Mouse (Mus musculus): ENCODE data around the gene Inhbe.
"Not testable (repeated sequence)": the region's sequence is repeated elsewhere in the genome, so short reads cannot be mapped to it uniquely, and the experiment has no call there.

Inhbe gene

DNA sequence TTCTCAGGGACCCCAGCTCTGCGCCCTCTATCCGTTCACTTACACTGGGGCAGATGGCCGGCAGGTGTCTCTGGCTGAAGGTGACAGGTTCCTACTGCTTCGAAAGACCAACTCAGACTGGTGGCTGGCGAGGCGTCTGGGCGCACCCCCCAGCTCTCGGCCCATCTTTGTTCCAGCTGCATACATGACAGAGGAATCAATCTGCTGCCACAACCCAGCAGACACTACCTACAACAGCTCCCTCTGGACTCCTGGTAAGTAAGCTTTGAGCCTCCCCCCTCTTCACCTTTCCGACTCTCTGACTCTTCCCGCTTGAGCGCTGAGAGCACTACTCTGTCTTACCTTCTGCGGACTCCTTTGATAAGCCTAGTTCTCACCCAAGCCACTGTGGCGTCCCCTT is 32.0 kb downstream of the Inhbe start:
- no peak for DNase-seq

GRCm38 (mm10) chr10:127321621-127322020 is 32.6 kb downstream of the Inhbe start, which contains the start of gene Arhgap9:
Gene Arhgap9, plus strand, starts transcription at chr10:127321964.
- DNase-seq, result no peak

DNA sequence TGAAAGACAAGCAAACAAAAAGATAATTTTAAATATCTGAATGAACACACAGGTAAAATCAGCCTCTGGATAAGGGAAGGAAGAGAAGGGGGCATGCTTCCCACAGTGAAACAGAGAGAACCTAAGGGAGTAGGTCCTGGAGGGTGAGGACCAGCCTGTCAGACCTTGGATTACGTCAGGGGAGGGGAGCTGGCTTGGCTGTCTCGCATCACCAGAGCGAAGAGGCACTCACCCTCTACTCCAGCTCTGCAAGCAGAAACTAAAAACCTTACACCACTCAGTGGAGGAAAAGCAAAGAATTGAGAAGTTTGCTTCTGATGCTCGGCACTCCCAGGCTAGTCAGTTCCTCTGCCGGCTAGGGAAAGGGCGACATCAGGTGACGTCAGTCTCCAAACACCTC is 34.2 kb downstream of the Inhbe start:
- no peak for DNase-seq

GRCm38 (mm10) chr10:127318009-127318408 is 36.2 kb downstream of the Inhbe start:
- DNase-seq, result no peak

GRCm38 (mm10) chr10:127317277-127317676 is 36.9 kb downstream of the Inhbe start:
- no peak for DNase-seq

DNA sequence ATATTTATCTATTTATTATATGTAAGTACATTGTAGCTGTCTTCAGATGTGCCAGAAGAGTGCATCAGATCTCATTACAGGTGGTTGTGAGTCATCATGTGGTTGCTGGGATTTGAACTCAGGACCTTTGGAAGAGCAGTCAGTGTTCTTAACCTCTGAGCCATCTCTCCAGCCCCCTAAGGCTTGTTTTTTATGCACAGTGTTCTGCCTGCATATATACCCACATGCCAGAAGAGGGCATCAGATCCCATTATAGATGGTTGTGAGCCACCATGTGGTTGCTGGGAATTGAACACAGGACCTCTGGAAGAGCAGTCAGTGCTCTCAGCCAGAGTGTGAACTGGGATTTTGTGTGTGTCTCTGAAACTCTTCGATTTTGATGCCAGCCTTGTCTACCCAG is 39.3 kb downstream of the Inhbe start:
- not testable (repeated sequence) for DNase-seq

DNA sequence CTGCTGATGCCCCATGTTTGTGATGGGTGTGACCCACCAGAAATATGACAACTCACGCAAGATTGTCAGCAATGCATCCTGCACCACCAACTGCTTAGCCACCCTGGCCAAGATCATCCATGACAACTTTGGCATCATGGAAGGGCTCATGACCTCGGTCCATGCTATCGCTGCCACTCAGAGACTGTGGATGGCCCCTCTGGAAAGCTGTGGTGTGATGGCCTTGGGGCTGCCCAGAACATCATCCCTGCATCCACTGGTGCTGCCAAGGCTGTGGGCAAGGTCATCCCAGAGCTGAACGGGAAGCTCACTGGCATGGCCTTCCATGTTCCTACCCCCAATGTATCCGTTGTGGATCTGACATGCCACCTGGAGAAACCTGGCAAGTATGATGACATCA is 40.7 kb downstream of the Inhbe start:
- DNase-seq, result not testable (repeated sequence)

- no peak for DNase-seq
Observed at GRCm38 (mm10) chr10:127312858-127313257, 41.4 kb downstream of the Inhbe start.

GRCm38 (mm10) chr10:127312356-127312676 is 41.9 kb downstream of the Inhbe start:
- peak; percentile 69 for DNase-seq

GRCm38 (mm10) chr10:127311476-127312355 is 42.5 kb downstream of the Inhbe start, which contains the start of gene Mars:
Gene Mars, minus strand, starts transcription at chr10:127311786.
- DNase-seq, result peak; percentile 90

DNA sequence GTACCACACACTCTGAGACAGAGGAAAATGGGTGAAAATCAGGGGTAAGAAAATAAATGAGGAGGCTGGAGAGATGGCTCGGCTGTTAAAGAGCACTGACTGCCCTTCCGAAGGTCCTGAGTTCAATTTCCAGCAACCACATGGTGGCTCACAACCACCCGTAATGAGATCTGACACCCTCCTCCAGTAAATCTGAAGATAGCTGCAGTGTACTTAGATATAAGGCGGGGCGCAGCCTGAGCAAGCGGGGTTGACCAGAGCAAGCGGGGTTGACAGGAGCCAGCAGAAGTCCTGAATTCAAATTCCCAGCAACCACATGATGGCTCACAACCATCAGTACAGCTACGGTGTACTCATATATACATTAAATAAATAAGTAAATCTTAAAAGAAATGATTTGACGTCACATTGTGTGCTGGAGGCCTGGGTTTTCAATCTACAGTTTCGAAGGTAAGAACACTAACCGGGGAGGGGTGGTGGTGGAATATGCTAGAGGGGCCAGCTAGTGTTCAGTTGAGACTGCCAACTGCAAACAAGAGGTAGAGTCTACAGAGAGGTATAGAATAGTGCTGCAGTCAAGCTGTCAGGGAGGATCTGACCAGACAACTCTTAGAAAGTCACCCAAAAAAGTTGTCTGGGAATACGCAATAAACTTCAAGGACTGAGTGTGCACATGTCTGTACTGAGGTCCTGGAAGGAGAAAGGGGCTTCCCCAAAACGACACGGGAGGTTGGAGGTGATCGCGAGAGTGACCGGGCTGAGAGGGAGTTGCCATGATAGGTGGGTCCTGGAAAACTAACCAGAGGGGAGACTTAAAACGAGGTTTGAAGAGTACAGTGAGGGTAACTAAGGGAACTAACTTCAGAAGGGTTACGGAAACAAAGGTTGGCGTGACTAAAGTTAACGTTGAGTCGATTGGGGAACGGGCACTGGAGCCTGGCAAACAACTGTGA is 43.4 kb downstream of the Inhbe start:
- DNase-seq, result no peak

DNA sequence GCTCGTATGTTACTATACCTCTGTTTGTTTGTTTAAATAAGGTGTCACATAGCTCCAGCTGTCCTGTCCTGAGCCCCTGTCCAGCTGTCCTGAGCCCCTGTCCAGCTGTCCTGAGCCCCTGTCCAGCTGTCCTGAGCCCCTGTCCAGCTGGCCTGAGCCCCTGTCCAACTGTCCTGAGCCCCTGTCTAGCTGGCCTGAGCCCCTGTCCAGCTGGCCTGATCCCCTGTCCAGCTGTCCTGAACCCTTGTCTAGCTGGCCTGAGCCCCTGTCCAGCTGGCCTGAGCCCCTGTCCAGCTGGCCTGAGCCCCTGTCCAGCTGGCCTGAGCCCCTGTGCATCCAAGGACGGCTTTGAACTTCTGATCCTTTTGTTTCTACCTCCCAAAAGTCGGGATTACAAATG is 45.0 kb downstream of the Inhbe start:
- DNase-seq, result not testable (repeated sequence)

DNA sequence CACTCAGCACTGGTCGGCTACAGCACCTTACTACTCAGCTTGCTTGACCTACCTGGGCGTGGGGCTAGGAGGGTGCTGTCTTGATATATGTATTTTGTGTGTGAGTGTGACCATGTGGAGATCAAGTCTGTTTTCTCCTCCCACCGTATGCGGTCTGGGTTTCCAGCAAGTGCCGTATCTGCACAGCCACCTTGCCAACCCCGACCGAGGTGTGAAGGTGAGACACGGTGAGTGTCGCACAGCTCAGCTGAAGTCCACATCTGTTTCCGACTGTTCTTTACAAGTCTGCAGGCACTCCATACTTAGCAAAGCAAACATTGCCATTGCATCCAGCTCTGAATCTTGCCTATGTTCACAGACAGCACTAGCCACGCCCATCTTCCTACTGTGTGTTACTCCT is 51.1 kb downstream of the Inhbe start:
- DNase-seq, result no peak

- DNase-seq, result no peak
Observed at GRCm38 (mm10) chr10:127300361-127300760, 53.9 kb downstream of the Inhbe start.
